Mouse (Mus musculus) heart, embryonic 14.5 days (tissue): ENCODE data around the gene Btaf1. TPM values are rescaled to one million over a fixed set of nuclear protein-coding genes. Genes with fewer than 3 reads are reported as not detected.

Experiments
- ATAC-seq: fragments of 200-750 bp; cut with Nextera tagmentation; 2 replicates; pipeline ENCODE4 v1.8.0; 2017; ENCODE audit warnings: low read depth, moderate TSS enrichment; ENCODE audit not compliant: insufficient number of reproducible peaks, insufficient read depth, low FRiP score
- H3K27ac ChIP-seq, 2 experiments: fragments of 200-500 bp in 1 of 2; fragments of 300-500 bp in 1 of 2; sonication (generic) in 1 of 2; replicated peaks in 1 of 2; 2 replicates each; pipeline ENCODE4 v1.5.1; 2012 to 2014; ENCODE audit warnings: low read depth in 2 of 2, low read length in 2 of 2, control low read depth in 1 of 2, mild to moderate bottlenecking in 1 of 2, mixed read lengths in 1 of 2; ENCODE audit not compliant: control insufficient read depth in 1 of 2, insufficient read depth in 1 of 2
- H3K27me3 ChIP-seq: fragments of 300-500 bp; sonication (generic); 2 replicates; pipeline ENCODE4 v1.6.1; 2014; ENCODE audit warnings: mild to moderate bottlenecking, low read length, control low read depth; ENCODE audit not compliant: control insufficient read depth, insufficient read depth
- H3K36me3 ChIP-seq: fragments of 300-500 bp; sonication (generic); 2 replicates; pipeline ENCODE4 v1.6.1; 2014; ENCODE audit warnings: mild to moderate bottlenecking, control low read depth, low read length, mixed read lengths; ENCODE audit not compliant: control insufficient read depth, insufficient read depth
- H3K4me1 ChIP-seq, 2 experiments: fragments of 200-500 bp in 1 of 2; fragments of 300-500 bp in 1 of 2; sonication (generic) in 1 of 2; 2 replicates each; pipeline ENCODE4 v1.6.1; 2012 to 2014; ENCODE audit warnings: low read length in 2 of 2, control low read depth in 1 of 2, mixed read lengths in 1 of 2; ENCODE audit not compliant: control insufficient read depth in 2 of 2, insufficient read depth in 2 of 2
- H3K4me2 ChIP-seq: fragments of 300-500 bp; sonication (generic); 2 replicates; pipeline ENCODE4 v1.6.1; 2014; ENCODE audit warnings: mild to moderate bottlenecking, low read length
- H3K4me3 ChIP-seq, 2 experiments: fragments of 200-500 bp in 1 of 2; fragments of 300-500 bp in 1 of 2; sonication (generic) in 1 of 2; 2 replicates each; pipeline ENCODE4 v1.5.1; 2012 to 2014; ENCODE audit warnings: low read length in 2 of 2, mild to moderate bottlenecking in 2 of 2, control low read depth in 1 of 2, low read depth in 1 of 2, moderate library complexity in 1 of 2; ENCODE audit not compliant: control insufficient read depth in 1 of 2, insufficient read depth in 1 of 2
- H3K9ac ChIP-seq: fragments of 300-500 bp; sonication (generic); 2 replicates; pipeline ENCODE4 v1.6.1; 2014; ENCODE audit warnings: mild to moderate bottlenecking, low read length
- H3K9me3 ChIP-seq: fragments of 300-500 bp; sonication (generic); 2 replicates; pipeline ENCODE4 v1.6.1; 2016; ENCODE audit warnings: low read length, control low read depth; ENCODE audit not compliant: control insufficient read depth
- WGBS: fragments of 180-500 bp; shearing (Covaris S2); extraction: QIAGEN DNeasy Blood & Tissue Kit; methylation state at CpG from one replicate; pipeline ENCODE4 v1.1.7; 2014; 5-methylcytosine and 5-hydroxymethylcytosine counted together
- polyA plus RNA-seq: library from polyadenylated mRNA; unstranded; fragments of >200 nt; fragmentation: Nextera tagmentation; extraction: Ambion mirVana; gene quantifications from 2 replicates; pipeline ENCODE4 v1.2.1, GENCODE M21; 2014

Btaf1 gene
- polyA plus RNA-seq, 1 experiment from 2014 or later, result 11.0 TPM

DNA sequence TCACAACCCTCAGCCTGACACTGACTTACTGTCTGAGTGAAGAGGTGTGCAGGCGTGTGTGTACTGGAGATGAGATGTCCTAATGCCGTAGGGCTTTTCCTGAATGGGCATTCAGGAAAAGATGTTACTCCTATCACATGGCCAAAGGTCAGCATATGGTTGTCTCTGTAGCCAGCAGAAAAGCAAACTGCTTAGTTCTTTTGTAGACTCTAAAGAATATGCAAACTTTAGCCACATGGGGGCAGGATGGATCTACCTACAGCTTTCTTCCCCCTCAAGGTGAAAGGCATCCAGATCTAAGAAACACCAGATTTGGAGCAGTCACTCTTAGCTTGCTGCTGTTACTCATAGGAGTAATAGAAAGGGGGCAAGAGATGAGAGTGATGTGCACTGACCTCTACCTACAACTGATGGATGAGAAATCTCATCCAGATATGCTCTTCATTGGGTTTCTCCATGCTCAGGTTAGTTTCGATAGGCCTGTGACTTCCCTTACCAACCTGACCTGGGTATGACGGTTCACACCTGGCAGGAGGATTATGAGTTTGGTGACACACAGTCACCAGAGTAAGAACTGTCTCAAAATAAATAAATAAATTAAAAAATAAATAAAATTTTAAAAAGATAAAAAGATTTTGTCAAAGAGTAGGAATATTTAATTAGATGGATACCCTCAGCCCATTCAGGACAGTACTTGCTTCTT is 124.9 kb downstream of the Btaf1 start:
- WGBS, result 66% methylated on average over 4 of the region's 4 CpGs
- H3K27ac ChIP-seq, result no peak overlapping the region
- no peak overlapping the region for H3K9ac ChIP-seq
- H3K4me2 ChIP-seq, result no peak overlapping the region
- H3K36me3 ChIP-seq, result peaks cover 14% of the 10 kb centered on the region
- no peak overlapping the region for H3K4me3 ChIP-seq
- H3K4me1 ChIP-seq, result no peaks in the 10 kb centered on the region
- no peaks in the 10 kb centered on the region for H3K9me3 ChIP-seq
- no peaks in the 10 kb centered on the region for H3K27me3 ChIP-seq
- no peak for ATAC-seq

DNA sequence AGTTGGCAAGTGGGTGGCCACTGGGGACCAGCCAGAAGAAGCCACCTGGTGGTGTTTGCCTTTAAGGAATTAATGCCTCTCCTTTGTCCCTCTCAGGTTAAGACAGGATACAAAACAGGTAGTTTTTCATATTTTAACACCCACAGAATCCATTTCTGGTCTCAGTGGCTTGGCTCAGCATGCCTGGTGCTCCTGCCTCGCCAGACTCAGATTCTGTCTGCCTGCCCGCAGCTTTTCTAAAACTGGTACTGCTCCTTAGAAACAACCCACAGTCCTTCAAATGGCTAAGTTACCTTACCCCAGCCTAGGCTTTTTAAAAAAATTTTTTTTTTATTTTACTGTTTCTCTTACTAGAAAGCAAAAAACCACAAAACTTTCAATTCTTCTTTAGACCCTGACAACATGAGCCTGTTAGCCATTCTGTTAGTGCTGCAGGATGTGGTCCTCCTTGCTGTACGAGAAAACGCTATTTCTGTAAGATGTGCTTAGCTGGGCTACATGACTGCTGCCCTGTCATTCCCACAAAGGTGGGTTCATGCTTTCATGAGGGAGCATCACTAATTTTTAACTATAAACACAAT is 130.2 kb downstream of the Btaf1 start:
- Histone ChIP-seq H3K27me3 (no peaks in the 10 kb centered on the region), H3K36me3 (0 out of 2 replicates have a peak, but pooled peaks cover 5% of the 10 kb centered on the region), H3K27ac (no peak overlapping the region), H3K4me2 (no peak overlapping the region), H3K9me3 (no peaks in the 10 kb centered on the region), H3K9ac (no peak overlapping the region), H3K4me3 (no peak overlapping the region), H3K4me1 (peaks cover 0 to 16% of the 10 kb centered on the region in 2 experiments; a peak in 3 of 4 replicates)
- ATAC-seq, result no peak
- WGBS, result 83% methylated on average over 4 of the region's 4 CpGs

GRCm38 (mm10) chr19:37057161-37057905 is 131.5 kb downstream of the Btaf1 start:
- Histone ChIP-seq H3K4me2 (no peak overlapping the region), H3K4me3 (no peak overlapping the region), H3K36me3 (0 out of 2 replicates have a peak, but pooled peaks cover 5% of the 10 kb centered on the region), H3K27me3 (no peaks in the 10 kb centered on the region), H3K9ac (no peak overlapping the region), H3K4me1 (peaks cover 0 to 16% of the 10 kb centered on the region in 2 experiments; a peak in 3 of 4 replicates), H3K27ac (no peak overlapping the region), H3K9me3 (no peaks in the 10 kb centered on the region)
- 83% methylated on average over 8 of the region's 8 CpGs for WGBS
- no peak for ATAC-seq

- no peak overlapping the region for H3K9ac ChIP-seq
- no peak for ATAC-seq
- no peak overlapping the region for H3K4me3 ChIP-seq
- peak overlapping the region; percentile 8 to 53; a peak in 3 of 4 replicates for H3K27ac ChIP-seq
- H3K36me3 ChIP-seq, result no peaks in the 10 kb centered on the region
- peaks cover 0 to 16% of the 10 kb centered on the region in 2 experiments; a peak in 3 of 4 replicates for H3K4me1 ChIP-seq
- H3K27me3 ChIP-seq, result no peaks in the 10 kb centered on the region
- peak overlapping the region; percentile 18 for H3K4me2 ChIP-seq
- WGBS, result 10% methylated on average over 2 of the region's 2 CpGs
- no peaks in the 10 kb centered on the region for H3K9me3 ChIP-seq
Measured at GRCm38 (mm10) chr19:37059623-37060022, 133.7 kb downstream of the Btaf1 start.

GRCm38 (mm10) chr19:37060078-37060477 is 134.2 kb downstream of the Btaf1 start:
- Histone ChIP-seq H3K27ac (peak overlapping the region in 1 of 2 experiments; percentile 53; a peak in 2 of 4 replicates), H3K9ac (no peak overlapping the region)

More at GRCm38 (mm10) chr19:37060078-37060477, 134.2 kb downstream of the Btaf1 start:
- WGBS, result 66% methylated on average over 4 of the region's 4 CpGs
- ATAC-seq, result no peak
- H3K36me3 ChIP-seq, result no peaks in the 10 kb centered on the region
- peaks cover 0 to 16% of the 10 kb centered on the region in 2 experiments; a peak in 3 of 4 replicates for H3K4me1 ChIP-seq
- H3K27me3 ChIP-seq, result no peaks in the 10 kb centered on the region
- no peak overlapping the region for H3K4me3 ChIP-seq
- H3K9me3 ChIP-seq, result no peaks in the 10 kb centered on the region
- peak overlapping the region; percentile 18; the same call in 1 of the 2 replicates for H3K4me2 ChIP-seq

Other genes starting within 250 kb of the Btaf1 start
- gene Ppp1r3c, start 189.4 kb upstream of the Btaf1 start, polyA plus RNA-seq, result 106 and 113 TPM in 2 replicates
- gene Tnks2, start 91.8 kb upstream of the Btaf1 start, polyA plus RNA-seq, result 67.1 and 71.7 TPM in 2 replicates
- 3.0 and 3.8 TPM in 2 replicates for gene Fgfbp3, start 6.5 kb upstream of the Btaf1 start, polyA plus RNA-seq